Mouse (Mus musculus): ENCODE results near the gene Gm10772. TPM values are rescaled to one million over a fixed set of nuclear protein-coding genes. Genes with fewer than 3 reads are reported as not detected.
"Not testable (repeated sequence)": the region's sequence is repeated elsewhere in the genome, so short reads cannot be mapped to it uniquely, and the experiment has no call there.

Gene Gm10772
- not detected in 2 replicates for polyA plus RNA-seq (2014; fragmentation: Nextera tagmentation; extraction: Ambion mirVana)

GRCm38 (mm10) chr13:66227473-66227872 is at the start of gene Gm10772:
TSS of gene Gm10772 (minus strand) at chr13:66227573.
- H3K4me3 ChIP-seq (ENCODE audit: low read length); H3K9ac ChIP-seq (ENCODE audit: low read depth, low read length); ATAC-seq (ENCODE audit: low FRiP score, low TSS enrichment); H3K4me1 ChIP-seq (ENCODE audit: control insufficient read depth, insufficient read depth, low read length); H3K27me3 ChIP-seq (ENCODE audit: control insufficient read depth, insufficient read depth, low read length); H3K27ac ChIP-seq (ENCODE audit: low read depth, low read length); H3K9me3 ChIP-seq (ENCODE audit: control insufficient read depth, low read length); H3K4me2 ChIP-seq (replicated peaks; ENCODE audit: low read depth, low read length); H3K36me3 ChIP-seq (ENCODE audit: control insufficient read depth, insufficient read depth, low read length): not testable (repeated sequence)
- 75% methylated on average over 2 of the region's 3 CpGs for WGBS

DNA sequence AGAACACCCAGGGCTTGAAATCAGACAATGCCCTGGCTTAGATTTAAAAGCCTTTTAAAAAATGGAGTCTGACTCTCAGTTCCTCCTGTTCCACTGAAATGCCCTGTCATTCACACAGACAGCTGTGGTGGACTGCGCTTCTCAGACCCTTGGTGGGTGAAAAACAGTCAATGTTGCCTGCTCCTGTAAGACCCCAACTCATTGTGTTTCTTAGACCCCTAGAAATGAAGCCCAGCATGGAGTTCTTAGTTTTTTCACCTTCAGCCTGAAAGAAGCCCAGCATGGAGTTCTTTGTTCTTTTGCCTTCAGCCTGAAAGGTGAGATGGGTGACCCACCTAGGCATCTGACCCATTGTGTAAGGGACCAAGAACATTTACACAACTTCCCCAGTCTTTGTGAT is 36.5 kb upstream of the Gm10772 start:
- not testable (repeated sequence) for H3K4me2 ChIP-seq (replicated peaks; ENCODE audit: low read depth, low read length); H3K9ac ChIP-seq (ENCODE audit: low read depth, low read length); H3K9me3 ChIP-seq (ENCODE audit: control insufficient read depth, low read length); H3K27ac ChIP-seq (ENCODE audit: low read depth, low read length); ATAC-seq (ENCODE audit: low FRiP score, low TSS enrichment); H3K4me3 ChIP-seq (ENCODE audit: low read length); H3K36me3 ChIP-seq (ENCODE audit: control insufficient read depth, insufficient read depth, low read length); H3K4me1 ChIP-seq (ENCODE audit: control insufficient read depth, insufficient read depth, low read length); H3K27me3 ChIP-seq (ENCODE audit: control insufficient read depth, insufficient read depth, low read length)
- no CpG with 5 or more reads among the region's 1 CpGs for WGBS

GRCm38 (mm10) chr13:66263141-66263540 is 35.8 kb upstream of the Gm10772 start:
- not testable (repeated sequence) for H3K4me1 ChIP-seq (ENCODE audit: control insufficient read depth, insufficient read depth, low read length); H3K27ac ChIP-seq (ENCODE audit: low read depth, low read length); ATAC-seq (ENCODE audit: low FRiP score, low TSS enrichment); H3K4me3 ChIP-seq (ENCODE audit: low read length); H3K4me2 ChIP-seq (replicated peaks; ENCODE audit: low read depth, low read length); H3K9me3 ChIP-seq (ENCODE audit: control insufficient read depth, low read length); H3K36me3 ChIP-seq (ENCODE audit: control insufficient read depth, insufficient read depth, low read length); H3K27me3 ChIP-seq (ENCODE audit: control insufficient read depth, insufficient read depth, low read length); H3K9ac ChIP-seq (ENCODE audit: low read depth, low read length)
- WGBS = 100% methylated on average over 2 of the region's 7 CpGs

DNA sequence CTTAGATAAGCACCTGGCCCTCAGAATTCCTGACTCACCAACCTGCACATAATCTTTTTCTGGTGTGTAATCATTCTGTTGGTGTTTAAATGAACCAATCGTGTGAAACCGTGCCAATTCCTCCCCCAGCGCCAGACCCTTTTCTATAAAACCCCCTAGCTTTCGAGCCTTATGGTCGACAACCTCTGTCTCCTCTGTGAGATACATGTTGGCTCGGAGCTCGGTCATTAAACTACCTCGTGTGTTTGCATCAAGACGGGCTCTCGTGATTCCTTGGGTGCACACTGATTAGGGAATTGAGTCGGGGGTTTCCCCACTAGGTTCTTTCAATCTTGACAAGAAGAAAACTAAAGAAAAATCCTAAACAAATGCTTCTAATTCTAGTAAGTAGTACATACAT is 13.0 kb downstream of the Gm10772 start:
- no CpG with 5 or more reads among the region's 11 CpGs for WGBS

GRCm38 (mm10) chr13:66213811-66214210 is 13.6 kb downstream of the Gm10772 start:
- H3K4me1 ChIP-seq (ENCODE audit: control insufficient read depth, insufficient read depth, low read length); H3K4me3 ChIP-seq (ENCODE audit: low read length); H3K4me2 ChIP-seq (replicated peaks; ENCODE audit: low read depth, low read length); H3K9ac ChIP-seq (ENCODE audit: low read depth, low read length); H3K36me3 ChIP-seq (ENCODE audit: control insufficient read depth, insufficient read depth, low read length); H3K27ac ChIP-seq (ENCODE audit: low read depth, low read length); H3K27me3 ChIP-seq (ENCODE audit: control insufficient read depth, insufficient read depth, low read length); H3K9me3 ChIP-seq (ENCODE audit: control insufficient read depth, low read length); ATAC-seq (ENCODE audit: low FRiP score, low TSS enrichment): not testable (repeated sequence)
- WGBS = no CpG with 5 or more reads among the region's 1 CpGs

More for the DNA sequence above, 13.0 kb downstream of the Gm10772 start:
- no peaks in the 10 kb centered on the region for H3K4me1 ChIP-seq (ENCODE audit: control insufficient read depth, insufficient read depth, low read length)
- H3K9me3 ChIP-seq (ENCODE audit: control insufficient read depth, low read length) = no peaks in the 10 kb centered on the region
- ATAC-seq (ENCODE audit: low FRiP score, low TSS enrichment) = no peak
- H3K9ac ChIP-seq (ENCODE audit: low read depth, low read length) = no peak overlapping the region
- no peak overlapping the region for H3K27ac ChIP-seq (ENCODE audit: low read depth, low read length)
- H3K4me3 ChIP-seq (ENCODE audit: low read length) = no peak overlapping the region
- no peak overlapping the region for H3K4me2 ChIP-seq (replicated peaks; ENCODE audit: low read depth, low read length)
- no peaks in the 10 kb centered on the region for H3K27me3 ChIP-seq (ENCODE audit: control insufficient read depth, insufficient read depth, low read length)
- H3K36me3 ChIP-seq (ENCODE audit: control insufficient read depth, insufficient read depth, low read length) = no peaks in the 10 kb centered on the region

- H3K4me1 ChIP-seq (ENCODE audit: control insufficient read depth, insufficient read depth, low read length) = not testable (repeated sequence)
Observed at GRCm38 (mm10) chr13:66179172-66179571, 48.2 kb downstream of the Gm10772 start.

More at GRCm38 (mm10) chr13:66179172-66179571, 48.2 kb downstream of the Gm10772 start:
- H3K4me3 ChIP-seq (ENCODE audit: low read length); H3K27me3 ChIP-seq (ENCODE audit: control insufficient read depth, insufficient read depth, low read length); ATAC-seq (ENCODE audit: low FRiP score, low TSS enrichment); H3K36me3 ChIP-seq (ENCODE audit: control insufficient read depth, insufficient read depth, low read length); H3K4me2 ChIP-seq (replicated peaks; ENCODE audit: low read depth, low read length); H3K9me3 ChIP-seq (ENCODE audit: control insufficient read depth, low read length); H3K9ac ChIP-seq (ENCODE audit: low read depth, low read length); H3K27ac ChIP-seq (ENCODE audit: low read depth, low read length): not testable (repeated sequence)
- 77% methylated on average over 4 of the region's 12 CpGs for WGBS

Other genes starting within 250 kb of the Gm10772 start
- not detected in 2 replicates for gene Gm10324, start 108.0 kb downstream of the Gm10772 start, polyA plus RNA-seq (2014; fragmentation: Nextera tagmentation; extraction: Ambion mirVana)
- not detected in 2 replicates for gene 2410141K09Rik, start 213.5 kb upstream of the Gm10772 start, polyA plus RNA-seq (2014; fragmentation: Nextera tagmentation; extraction: Ambion mirVana)